Mouse (Mus musculus) heart, adult 8-10 months (tissue): Measurements from ENCODE around the gene St14. TPM values are rescaled to one million over a fixed set of nuclear protein-coding genes. Genes with fewer than 3 reads are reported as not detected.

Experiments
- DNase-seq: peaks from one replicate; pipeline ENCODE4 v3.0.0; 2022; ENCODE audit warnings: low spot score
- total RNA-seq, 4 experiments: library from RNA; stranded (reverse); gene quantifications; 2 replicates each; pipeline ENCODE4 v1.2.4; 2022

St14 gene
- total RNA-seq, 4 experiments from 2014 or later, result 0.12 to 0.66 (median 0.22) TPM

- no peak for DNase-seq
Measured at GRCm38 (mm10) chr9:31126079-31126478, 5.6 kb downstream of the St14 start.

- no peak for DNase-seq
Measured at GRCm38 (mm10) chr9:31122464-31123030, 9.1 kb downstream of the St14 start.

GRCm38 (mm10) chr9:31120533-31120915 is 11.1 kb downstream of the St14 start:
- DNase-seq, result no peak

GRCm38 (mm10) chr9:31119882-31120532 is 11.6 kb downstream of the St14 start:
- no peak for DNase-seq

- DNase-seq, result no peak
Measured at GRCm38 (mm10) chr9:31119405-31119804, 12.2 kb downstream of the St14 start.

GRCm38 (mm10) chr9:31118520-31119298 is 12.9 kb downstream of the St14 start:
- no peak for DNase-seq

- no peak for DNase-seq
Measured at GRCm38 (mm10) chr9:31117488-31117887, 14.2 kb downstream of the St14 start.

GRCm38 (mm10) chr9:31117088-31117487 is 14.6 kb downstream of the St14 start:
- DNase-seq, result no peak

- no peak for DNase-seq
Measured at GRCm38 (mm10) chr9:31115586-31115985, 16.1 kb downstream of the St14 start.

GRCm38 (mm10) chr9:31108464-31108863 is 23.2 kb downstream of the St14 start:
- no peak for DNase-seq

GRCm38 (mm10) chr9:31098118-31098517 is 33.5 kb downstream of the St14 start:
- DNase-seq, result no peak

- no peak for DNase-seq
Measured at GRCm38 (mm10) chr9:31097088-31098082, 34.3 kb downstream of the St14 start.

GRCm38 (mm10) chr9:31092833-31093195 is 38.8 kb downstream of the St14 start:
- no peak for DNase-seq

GRCm38 (mm10) chr9:31092111-31092832 is 39.4 kb downstream of the St14 start:
- no peak for DNase-seq

- no peak for DNase-seq
Measured at GRCm38 (mm10) chr9:31091162-31091581, 40.5 kb downstream of the St14 start.

- DNase-seq, result no peak
Measured at GRCm38 (mm10) chr9:31090081-31091023, 41.3 kb downstream of the St14 start.

- no peak for DNase-seq
Measured at GRCm38 (mm10) chr9:31089541-31089940, 42.1 kb downstream of the St14 start.

- DNase-seq, result no peak
Measured at GRCm38 (mm10) chr9:31088883-31089282, 42.8 kb downstream of the St14 start.

GRCm38 (mm10) chr9:31088116-31088515 is 43.5 kb downstream of the St14 start:
- DNase-seq, result no peak

GRCm38 (mm10) chr9:31087466-31087865 is 44.2 kb downstream of the St14 start:
- no peak for DNase-seq
